Mouse (Mus musculus): ENCODE results near the gene Zfp62.

GRCm38 (mm10) chr11:49240874-49241273 lies 37.8 kb downstream of the Zfp62 start:
- TF ChIP-seq MAFK (IDR thresholded peaks at IDR 0.05; ENCODE audit: insufficient read depth, low read depth, low read length) (no peak), ZNF384 (IDR thresholded peaks at IDR 0.05; ENCODE audit: low read depth, low read length) (no peak), ZC3H11A (IDR thresholded peaks at IDR 0.05; ENCODE audit: borderline replicate concordance, low read depth, low read length) (no peak)

All from ES-E14 (cell line).